8 mouse cellular contexts compared by ENCODE assay signal in the genomic region with DNA sequence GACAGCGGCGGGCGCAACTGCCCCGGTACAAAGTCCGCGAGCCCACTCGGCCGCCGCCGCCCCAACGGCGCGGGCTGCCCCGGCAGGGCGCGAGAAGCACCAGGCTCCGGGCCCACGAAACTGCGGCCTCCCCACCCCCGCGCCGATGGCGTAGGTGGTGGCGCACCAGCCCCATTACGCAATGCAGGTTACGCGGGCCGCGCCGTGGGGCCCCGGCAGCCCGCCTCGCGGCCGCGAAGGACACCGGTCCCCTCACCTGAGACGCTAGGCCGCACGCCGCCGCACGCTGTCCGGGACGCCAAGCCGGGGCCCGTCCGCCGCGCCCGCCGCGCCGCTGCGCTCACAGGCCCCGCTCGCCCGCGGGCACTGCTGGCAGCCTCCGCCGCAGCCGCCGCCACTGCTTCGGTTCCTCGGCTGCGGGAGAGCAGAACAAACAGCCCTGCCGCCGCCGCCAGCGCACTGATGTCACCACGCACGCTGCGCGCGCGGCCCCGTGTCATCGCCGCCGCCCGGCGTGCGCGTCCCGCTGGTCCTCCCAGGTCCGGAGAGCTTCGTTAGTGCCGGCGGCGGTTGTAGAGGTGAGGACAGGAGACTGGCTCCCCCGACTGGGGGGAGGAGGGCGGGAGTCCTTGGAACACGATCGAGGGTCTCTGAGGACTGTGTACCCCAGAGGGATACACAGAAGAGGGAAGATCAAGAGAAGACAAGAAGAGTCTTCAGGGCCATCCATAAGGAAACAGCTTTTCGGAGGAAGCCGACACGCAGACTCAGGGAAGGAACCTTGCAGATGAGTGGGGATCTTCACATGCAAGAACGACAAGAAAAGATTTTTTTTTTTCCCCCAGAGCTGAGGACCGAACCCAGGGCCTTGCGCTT. TPM values are rescaled to one million over a fixed set of nuclear protein-coding genes. Genes with fewer than 3 reads are reported as not detected.
A peak's percentile ranks its signal among the peaks of the same experiment; 100 is the strongest.
DNase-seq lines count a peak whose midpoint lies in the region; ATAC-seq lines count a peak whose summit lies in the region.

A gene (minus strand): TSS at position 461 of the 876 bp plus-strand sequence.

- peak; percentile 93 for DNase-seq in CD4-positive, CD25-positive, alpha-beta regulatory T cell, adult 2 months (ENCODE audit: low read depth, low spot score)
- peak; percentile 66 for DNase-seq in fibroblast of lung, adult 2 months (ENCODE audit: low read depth)
- DNase-seq in kidney, postnatal 14 days: peak; percentile 94
- peak; percentile 85 for DNase-seq in liver, embryonic 13.5 days
- DNase-seq in neural tube, embryonic 10.5 days (ENCODE audit: extremely low spot score, low spot score): peak; percentile 95

- WGBS in heart, embryonic 14.5 days: under 1% methylated on average over 82 of the region's 100 CpGs
- under 1% methylated on average over 86 of the region's 100 CpGs for WGBS in liver, embryonic 13.5 days (ENCODE audit: insufficient replicate concordance)
- under 1% methylated on average over 96 of the region's 100 CpGs for WGBS in stomach, embryonic 16.5 days

- peak within 1 kb of the TSS; percentile 78 for H3K4me3 ChIP-seq in brown adipose tissue, adult 24 weeks (ENCODE audit: insufficient read depth, low read depth, low read length)
- H3K4me3 ChIP-seq in heart, embryonic 14.5 days (ENCODE audit: control insufficient read depth in 1 of 2, insufficient read depth in 1 of 2, low read depth in 1 of 2, low read length in 2 of 2): peak within 1 kb of the TSS; percentile 86 to 94
- peak within 1 kb of the TSS; percentile 99 for H3K4me3 ChIP-seq in liver, embryonic 13.5 days (replicated peaks)
- peak within 1 kb of the TSS; percentile 97 for H3K4me3 ChIP-seq in stomach, embryonic 16.5 days (replicated peaks; ENCODE audit: low read length)

- no peaks in the 10 kb centered on the region for H3K9me3 ChIP-seq in heart, embryonic 14.5 days (ENCODE audit: control insufficient read depth, low read length)
- H3K9me3 ChIP-seq in liver, embryonic 13.5 days (replicated peaks): no peaks in the 10 kb centered on the region
- no peaks in the 10 kb centered on the region for H3K9me3 ChIP-seq in stomach, embryonic 16.5 days (replicated peaks; ENCODE audit: control insufficient read depth, low read length)

- no peaks in the 10 kb centered on the region for H3K27me3 ChIP-seq in heart, embryonic 14.5 days (ENCODE audit: control insufficient read depth, insufficient read depth, low read length)
- H3K27me3 ChIP-seq in liver, embryonic 13.5 days: no peaks in the 10 kb centered on the region
- H3K27me3 ChIP-seq in stomach, embryonic 16.5 days (ENCODE audit: control insufficient read depth, insufficient read depth, low read length): no peaks in the 10 kb centered on the region

- peak within 1 kb of the TSS; percentile 98 for H3K9ac ChIP-seq in heart, embryonic 14.5 days (ENCODE audit: low read length)
- H3K9ac ChIP-seq in liver, embryonic 13.5 days: peak within 1 kb of the TSS; percentile 98
- H3K9ac ChIP-seq in stomach, embryonic 16.5 days (ENCODE audit: low read length): peak within 1 kb of the TSS; percentile 99

- no peaks in the 10 kb centered on the region for H3K36me3 ChIP-seq in heart, embryonic 14.5 days (ENCODE audit: control insufficient read depth, insufficient read depth, low read length)
- H3K36me3 ChIP-seq in liver, embryonic 13.5 days: no peaks in the 10 kb centered on the region
- no peaks in the 10 kb centered on the region for H3K36me3 ChIP-seq in stomach, embryonic 16.5 days (ENCODE audit: control insufficient read depth, insufficient read depth, low read length)

- peak within 1 kb of the TSS; percentile 74 for H3K4me2 ChIP-seq in heart, embryonic 14.5 days (ENCODE audit: low read length)
- peak within 1 kb of the TSS; percentile 84 for H3K4me2 ChIP-seq in liver, embryonic 13.5 days
- peak within 1 kb of the TSS; percentile 72 for H3K4me2 ChIP-seq in stomach, embryonic 16.5 days (ENCODE audit: low read depth, low read length)

- peaks cover 11% of the 10 kb centered on the region for H3K4me1 ChIP-seq in brown adipose tissue, adult 24 weeks (ENCODE audit: control insufficient read depth, insufficient read depth, insufficient read length, low read length)
- H3K4me1 ChIP-seq in heart, embryonic 14.5 days (ENCODE audit: control insufficient read depth in 2 of 2, insufficient read depth in 2 of 2, low read length in 2 of 2): peaks cover 0 to 18% of the 10 kb centered on the region in 2 experiments; a peak in 3 of 4 replicates
- peaks cover 49% of the 10 kb centered on the region for H3K4me1 ChIP-seq in liver, embryonic 13.5 days (replicated peaks)
- peaks cover 18% of the 10 kb centered on the region for H3K4me1 ChIP-seq in stomach, embryonic 16.5 days (ENCODE audit: control insufficient read depth, insufficient read depth, low read length)

- peak within 1 kb of the TSS; percentile 89 for H3K27ac ChIP-seq in brown adipose tissue, adult 24 weeks (replicated peaks; ENCODE audit: low read depth, low read length)
- H3K27ac ChIP-seq in heart, embryonic 14.5 days (replicated peaks in 1 of 2; ENCODE audit: control insufficient read depth in 1 of 2, insufficient read depth in 1 of 2, low read depth in 2 of 2, low read length in 2 of 2): peak within 1 kb of the TSS; percentile 91 to 99
- H3K27ac ChIP-seq in liver, embryonic 13.5 days: peak within 1 kb of the TSS; percentile 99
- peak within 1 kb of the TSS; percentile 99 for H3K27ac ChIP-seq in stomach, embryonic 16.5 days (ENCODE audit: low read length)

- peak; percentile 78 for ATAC-seq in heart, embryonic 14.5 days (ENCODE audit: insufficient number of reproducible peaks, insufficient read depth, low FRiP score, low read depth)
- ATAC-seq in liver, embryonic 13.5 days (ENCODE audit: low read depth): peak; percentile 87
- peak; percentile 92 for ATAC-seq in stomach, embryonic 16.5 days (ENCODE audit: insufficient read depth, low FRiP score)

RNA-seq across cellular contexts. Expression of the gene that starts here (rescaled TPM):
- 19.2 and 20.7 TPM in 2 replicates for polyA plus RNA-seq in brown adipose tissue, adult 24 weeks (2012; ENCODE audit: insufficient read depth, insufficient read length, missing spikeins)
- polyA plus RNA-seq in heart, embryonic 14.5 days (2014; fragmentation: Nextera tagmentation; extraction: Ambion mirVana): 54.7 and 57.0 TPM in 2 replicates
- polyA plus RNA-seq in liver, embryonic 13.5 days (2015; fragmentation: Nextera tagmentation; extraction: Ambion mirVana): 28.3 and 37.2 TPM in 2 replicates
- 51.7 and 58.0 TPM in 2 replicates for polyA plus RNA-seq in stomach, embryonic 16.5 days (2015; fragmentation: Nextera tagmentation; extraction: Ambion mirVana)

Comparison
In these comparisons a context has a peak if more than half of its experiments do, and no peak if none do; other contexts are left out.
1. Peak in every context shown above with its lines: DNase-seq, ATAC-seq, H3K4me3 ChIP-seq and H3K27ac ChIP-seq.